Mouse (Mus musculus) stomach, embryonic 15.5 days (tissue): Measurements from ENCODE around the gene Myt1l. TPM values are rescaled to one million over a fixed set of nuclear protein-coding genes. Genes with fewer than 3 reads are reported as not detected.

Source experiments
- ATAC-seq: fragments of 200-750 bp; cut with Nextera tagmentation; 2 replicates; pipeline ENCODE4 v1.8.0; 2017; ENCODE audit warnings: low read depth, moderate number of reproducible peaks, moderate TSS enrichment; ENCODE audit not compliant: insufficient read depth, low FRiP score
- H3K27ac ChIP-seq: fragments of 300-500 bp; sonication (generic); 2 replicates; pipeline ENCODE4 v1.5.1; 2015; ENCODE audit warnings: mild to moderate bottlenecking, inconsistent platforms
- H3K27me3 ChIP-seq: fragments of 300-500 bp; sonication (generic); replicated peaks from 2 replicates; pipeline ENCODE4 v1.6.1; 2015; ENCODE audit warnings: inconsistent platforms
- H3K36me3 ChIP-seq: fragments of 300-500 bp; sonication (generic); 2 replicates; pipeline ENCODE4 v1.6.1; 2015; ENCODE audit warnings: inconsistent platforms
- H3K4me1 ChIP-seq: fragments of 300-500 bp; sonication (generic); 2 replicates; pipeline ENCODE4 v1.6.1; 2015; ENCODE audit warnings: inconsistent platforms
- H3K4me2 ChIP-seq: fragments of 300-500 bp; sonication (generic); 2 replicates; pipeline ENCODE4 v1.6.1; 2015; ENCODE audit warnings: mild to moderate bottlenecking, inconsistent platforms
- H3K4me3 ChIP-seq: fragments of 300-500 bp; sonication (generic); replicated peaks from 2 replicates; pipeline ENCODE4 v1.5.1; 2015; ENCODE audit warnings: inconsistent platforms
- H3K9ac ChIP-seq: fragments of 300-500 bp; sonication (generic); 2 replicates; pipeline ENCODE4 v1.6.1; 2015; ENCODE audit warnings: inconsistent platforms
- H3K9me3 ChIP-seq: fragments of 300-500 bp; sonication (generic); 2 replicates; pipeline ENCODE4 v1.6.1; 2016; ENCODE audit warnings: inconsistent platforms
- WGBS: fragments of 180-500 bp; shearing (Covaris S2); methylation state at CpG from one replicate; pipeline ENCODE4 v1.1.7; 2015; 5-methylcytosine and 5-hydroxymethylcytosine counted together
- polyA plus RNA-seq: library from polyadenylated mRNA; unstranded; fragments of >200 nt; fragmentation: Nextera tagmentation; extraction: Ambion mirVana; gene quantifications from 2 replicates; pipeline ENCODE4 v1.2.1, GENCODE M21; 2015

Gene Myt1l
- polyA plus RNA-seq, 1 experiment from 2014 or later = 2.0 TPM

DNA sequence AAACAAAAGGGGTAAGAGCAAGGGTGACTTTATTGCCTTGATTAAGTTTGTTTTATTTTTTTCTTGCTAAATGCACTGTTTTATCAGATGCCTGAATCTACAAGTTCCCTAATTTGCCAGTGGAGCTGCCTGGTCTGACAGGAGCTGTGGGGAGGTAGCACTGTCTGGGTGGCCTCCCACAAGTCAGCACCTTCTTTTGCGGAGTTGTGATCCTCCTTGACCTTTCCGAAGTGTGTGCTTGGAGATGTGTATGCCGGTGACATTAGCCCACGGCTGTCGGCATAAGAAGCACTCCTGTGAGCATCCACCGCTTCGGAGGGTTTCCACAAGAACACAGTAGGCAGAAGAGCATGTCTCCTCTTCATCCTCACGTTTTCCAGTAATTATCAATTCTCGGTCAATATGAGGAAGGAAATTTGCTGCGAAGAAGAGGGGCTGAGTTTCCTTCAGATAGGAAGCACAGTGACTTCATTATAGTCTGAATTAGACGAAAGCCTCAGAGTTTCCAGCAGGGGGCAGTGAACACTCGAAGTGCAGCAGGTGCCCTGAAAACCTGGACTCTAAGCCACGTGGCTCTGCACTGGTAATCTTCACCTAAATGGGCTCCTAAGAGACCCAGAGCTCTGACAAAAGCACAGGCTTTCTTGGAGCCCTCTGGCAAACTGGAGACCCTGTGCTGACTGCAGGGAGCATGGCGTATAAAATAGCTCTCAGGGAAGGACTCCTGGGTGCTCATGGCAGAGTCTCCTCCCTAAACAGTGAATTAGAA lies 147.6 kb downstream of the Myt1l start:
- no peak for ATAC-seq
- Histone ChIP-seq H3K9me3 (no peaks in the 10 kb centered on the region), H3K36me3 (no peaks in the 10 kb centered on the region), H3K4me2 (no peak overlapping the region), H3K27me3 (no peaks in the 10 kb centered on the region), H3K4me1 (no peaks in the 10 kb centered on the region), H3K9ac (no peak overlapping the region), H3K27ac (no peak overlapping the region), H3K4me3 (no peak overlapping the region)
- WGBS = 46% methylated on average over 14 of the region's 14 CpGs

DNA sequence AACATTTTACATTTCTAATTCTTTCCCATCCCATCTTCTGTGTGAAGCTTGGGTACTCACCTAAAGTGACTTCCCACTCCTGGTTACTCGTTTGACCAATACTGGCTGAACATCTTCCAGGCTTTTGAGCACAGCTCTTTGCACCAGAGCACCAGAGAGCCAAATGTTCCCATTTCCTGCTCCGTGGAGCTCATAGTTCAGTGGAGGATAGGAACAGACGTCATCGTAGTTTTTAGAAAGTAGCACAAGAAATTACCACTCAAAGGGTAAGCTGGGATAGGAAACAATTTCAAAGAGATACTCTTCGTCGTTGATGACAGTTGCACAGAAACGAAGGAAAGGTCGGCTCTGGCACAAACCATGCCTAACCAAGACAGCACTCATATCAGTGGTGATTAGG lies 154.2 kb downstream of the Myt1l start:
- no peak overlapping the region for H3K27ac ChIP-seq
- H3K36me3 ChIP-seq = no peaks in the 10 kb centered on the region
- no peaks in the 10 kb centered on the region for H3K27me3 ChIP-seq
- no peak for ATAC-seq
- no peaks in the 10 kb centered on the region for H3K4me1 ChIP-seq
- no peak overlapping the region for H3K9ac ChIP-seq
- no peaks in the 10 kb centered on the region for H3K9me3 ChIP-seq
- WGBS = 81% methylated on average over 8 of the region's 8 CpGs
- no peak overlapping the region for H3K4me2 ChIP-seq
- no peak overlapping the region for H3K4me3 ChIP-seq

DNA sequence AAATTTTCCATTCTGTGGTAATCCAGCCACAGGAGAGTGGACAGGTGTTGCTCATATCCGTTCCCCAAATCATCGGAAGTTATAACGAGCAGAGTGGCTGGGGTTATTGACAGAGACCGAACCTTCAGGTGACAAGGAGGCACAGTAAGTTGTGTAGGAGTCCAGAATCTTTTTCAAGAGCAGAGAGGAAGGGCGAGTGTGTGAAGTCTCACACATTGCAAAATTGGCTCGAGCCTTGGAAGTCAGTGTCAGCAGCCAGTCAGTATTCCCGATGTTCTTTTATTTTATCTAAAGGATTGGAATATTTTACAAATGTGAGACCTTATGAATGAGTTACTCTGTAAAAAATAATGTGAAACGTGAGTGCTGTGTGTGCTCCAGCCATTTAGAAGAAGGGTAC lies 154.8 kb downstream of the Myt1l start:
- Histone ChIP-seq H3K27me3 (no peaks in the 10 kb centered on the region), H3K4me2 (no peak overlapping the region), H3K9me3 (no peaks in the 10 kb centered on the region), H3K4me3 (no peak overlapping the region), H3K9ac (no peak overlapping the region), H3K4me1 (no peaks in the 10 kb centered on the region), H3K27ac (no peak overlapping the region), H3K36me3 (no peaks in the 10 kb centered on the region)
- WGBS = 83% methylated on average over 8 of the region's 8 CpGs
- ATAC-seq = no peak

DNA sequence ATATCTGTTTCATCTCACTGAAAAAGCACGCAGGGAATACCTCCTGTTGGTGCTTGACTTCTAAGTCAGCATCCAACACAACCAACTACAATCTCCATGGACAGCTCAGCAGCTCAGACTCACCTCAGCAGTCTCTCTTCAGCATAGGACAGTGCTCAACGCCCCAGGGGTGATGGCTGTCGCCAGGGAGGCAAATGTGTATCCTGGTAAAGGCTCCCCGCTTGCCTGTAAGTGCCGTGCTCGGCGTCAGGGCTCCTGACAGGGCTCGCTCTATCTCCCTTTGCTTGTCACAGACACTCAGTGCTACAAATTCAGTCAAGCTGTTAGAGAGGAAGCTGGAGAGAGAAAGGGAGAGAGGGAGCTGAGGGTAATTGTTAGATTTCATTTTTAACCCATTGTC lies 158.1 kb downstream of the Myt1l start:
- WGBS = 61% methylated on average over 8 of the region's 8 CpGs
- Histone ChIP-seq H3K9ac (no peak overlapping the region), H3K4me1 (no peaks in the 10 kb centered on the region), H3K27me3 (no peaks in the 10 kb centered on the region), H3K36me3 (no peaks in the 10 kb centered on the region), H3K4me3 (no peak overlapping the region), H3K27ac (no peak overlapping the region), H3K4me2 (no peak overlapping the region), H3K9me3 (no peaks in the 10 kb centered on the region)
- ATAC-seq = no peak

DNA sequence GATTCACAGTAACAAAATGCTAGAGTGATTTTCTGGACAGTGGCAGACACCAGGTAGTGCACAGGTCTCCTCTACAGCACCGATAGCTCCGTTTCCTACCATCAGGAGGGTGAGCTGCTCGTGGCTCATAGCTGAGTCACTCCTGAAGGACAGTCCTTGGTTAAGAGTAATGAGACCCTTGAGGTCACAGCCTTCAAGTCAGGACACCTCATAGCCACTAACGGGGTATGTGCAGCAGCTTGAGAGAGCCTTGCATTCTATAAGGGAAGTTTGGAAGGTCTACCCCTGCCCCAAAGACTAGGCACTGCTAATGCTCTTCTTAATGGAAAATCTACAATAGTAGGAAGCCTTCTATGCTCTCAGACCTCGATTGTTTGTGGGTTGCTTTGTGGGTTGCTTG lies 163.4 kb downstream of the Myt1l start:
- Histone ChIP-seq H3K9me3 (no peaks in the 10 kb centered on the region), H3K4me1 (no peaks in the 10 kb centered on the region), H3K4me2 (no peak overlapping the region), H3K27ac (no peak overlapping the region), H3K9ac (no peak overlapping the region), H3K36me3 (no peaks in the 10 kb centered on the region), H3K27me3 (no peaks in the 10 kb centered on the region), H3K4me3 (no peak overlapping the region)
- no peak for ATAC-seq
- 78% methylated on average over 5 of the region's 5 CpGs for WGBS

DNA sequence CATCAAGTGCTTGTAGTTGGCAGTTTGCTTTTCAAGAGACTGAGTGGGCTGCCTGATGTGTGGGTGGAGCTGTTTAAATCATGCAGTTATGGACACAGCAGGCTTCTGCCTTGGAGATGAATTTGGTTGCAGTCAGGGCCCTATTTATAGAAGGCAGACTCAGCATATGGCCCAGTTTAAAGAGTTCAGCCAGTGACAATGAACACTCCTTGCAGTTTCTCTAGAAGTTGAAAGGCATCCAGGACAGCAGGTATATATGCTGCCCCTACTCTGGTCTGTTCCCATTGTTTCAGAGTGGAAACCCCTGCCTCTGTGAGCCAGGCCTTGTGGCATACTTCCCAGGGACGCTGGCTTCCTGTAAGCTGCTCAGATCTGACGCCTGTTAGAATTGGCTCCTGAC lies 167.0 kb downstream of the Myt1l start:
- no peaks in the 10 kb centered on the region for H3K27me3 ChIP-seq
- 31% methylated on average over 2 of the region's 2 CpGs for WGBS
- H3K4me3 ChIP-seq = no peak overlapping the region

DNA sequence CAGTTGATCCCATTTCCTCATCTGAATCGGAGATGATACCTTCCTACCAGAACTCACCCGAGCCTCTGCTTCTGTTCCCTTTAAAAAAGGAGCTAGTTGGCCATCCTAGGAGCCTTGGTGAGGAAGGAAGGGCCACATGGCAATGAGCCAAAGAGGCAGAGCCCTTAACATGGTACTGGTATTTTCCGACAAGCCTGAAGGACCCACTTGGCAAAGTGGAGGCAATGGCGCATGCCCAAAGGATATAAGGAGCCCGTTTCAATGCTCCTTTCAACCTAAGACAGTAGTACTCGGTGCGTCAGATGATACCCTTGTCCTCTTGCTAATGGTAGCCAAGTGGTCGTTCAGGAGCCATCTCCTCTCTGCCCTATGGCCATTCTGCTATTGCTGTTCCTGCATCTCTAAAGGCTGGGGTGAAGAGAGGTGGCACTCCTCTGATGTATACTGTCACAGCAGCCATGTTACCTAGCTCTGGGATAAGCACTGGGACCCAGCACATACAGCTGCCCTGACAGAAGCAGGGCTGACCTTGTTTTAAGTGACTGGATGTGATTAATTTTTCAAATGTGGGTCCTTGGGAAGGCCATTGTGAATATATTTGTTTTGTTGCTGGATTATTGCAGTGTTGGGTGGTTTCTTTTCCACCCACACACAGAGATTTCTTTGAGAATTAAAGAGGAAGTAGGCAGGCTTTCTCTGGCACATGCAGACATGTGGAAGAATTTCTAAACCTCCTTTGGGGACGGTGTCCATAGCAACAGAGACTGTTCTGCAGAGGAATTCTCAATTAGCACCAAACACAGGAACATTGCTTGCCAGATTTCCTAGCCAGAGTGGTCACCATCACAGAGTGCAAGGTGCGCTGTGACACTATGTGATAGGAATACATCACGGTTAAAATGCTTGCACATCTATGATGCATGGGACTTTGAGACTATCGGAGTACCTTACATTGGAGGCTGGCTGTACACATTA lies 169.6 kb downstream of the Myt1l start:
- H3K4me2 ChIP-seq = no peak overlapping the region
- peaks cover 5% of the 10 kb centered on the region; the same call in 1 of the 2 replicates for H3K4me1 ChIP-seq
- H3K4me3 ChIP-seq = no peak overlapping the region
- no peaks in the 10 kb centered on the region for H3K36me3 ChIP-seq
- H3K9me3 ChIP-seq = no peaks in the 10 kb centered on the region
- WGBS = 82% methylated on average over 12 of the region's 12 CpGs
- no peaks in the 10 kb centered on the region for H3K27me3 ChIP-seq
- H3K27ac ChIP-seq = no peak overlapping the region
- H3K9ac ChIP-seq = no peak overlapping the region
- no peak for ATAC-seq

More for the DNA sequence above, 167.0 kb downstream of the Myt1l start:
- ATAC-seq = no peak
- Histone ChIP-seq H3K27ac (no peak overlapping the region), H3K36me3 (no peaks in the 10 kb centered on the region), H3K9ac (no peak overlapping the region), H3K4me1 (no peaks in the 10 kb centered on the region), H3K9me3 (no peaks in the 10 kb centered on the region), H3K4me2 (no peak overlapping the region)

DNA sequence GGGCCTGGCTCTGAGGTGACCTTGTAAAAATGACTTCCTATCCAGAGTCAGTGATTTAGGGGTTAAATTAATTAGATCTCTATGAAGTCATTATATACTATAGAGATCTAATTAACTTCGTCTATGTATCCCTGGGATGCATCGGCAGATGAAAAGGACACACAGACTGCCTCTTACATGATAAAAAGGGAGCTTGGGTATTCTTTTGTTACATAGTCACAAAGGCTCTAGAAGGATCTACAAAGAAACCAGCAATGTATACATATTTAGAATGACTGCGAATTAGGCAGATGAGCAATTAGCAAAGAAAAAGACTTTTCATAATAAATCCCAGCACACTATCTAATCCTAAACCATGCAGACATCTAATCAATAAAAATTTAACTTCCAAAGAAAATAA lies 170.4 kb downstream of the Myt1l start:
- WGBS = 66% methylated on average over 3 of the region's 3 CpGs
- Histone ChIP-seq H3K27me3 (no peaks in the 10 kb centered on the region), H3K4me1 (peaks cover 5% of the 10 kb centered on the region; the same call in 1 of the 2 replicates), H3K36me3 (no peaks in the 10 kb centered on the region), H3K9me3 (no peaks in the 10 kb centered on the region), H3K27ac (no peak overlapping the region), H3K4me2 (no peak overlapping the region), H3K4me3 (no peak overlapping the region), H3K9ac (no peak overlapping the region)
- ATAC-seq = no peak

DNA sequence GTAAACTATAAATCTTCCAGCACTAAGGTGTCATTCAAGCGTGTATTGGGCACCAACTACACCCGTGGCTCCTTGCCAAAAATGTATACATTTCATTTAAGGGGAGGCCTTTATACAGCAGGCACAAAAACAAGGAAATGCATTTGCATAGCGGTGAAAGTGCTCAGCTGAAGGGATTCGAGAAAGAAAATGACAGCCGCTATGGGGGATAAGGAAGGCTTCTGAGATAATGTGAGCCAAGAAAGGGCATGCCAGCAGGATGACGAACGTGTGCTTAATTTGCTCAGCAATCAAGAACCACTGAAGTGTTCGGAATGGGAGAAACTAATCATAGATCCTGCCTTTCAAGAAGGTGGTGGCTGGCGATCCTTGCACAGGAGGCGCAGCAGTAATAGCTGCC lies 170.8 kb downstream of the Myt1l start:
- no peaks in the 10 kb centered on the region for H3K36me3 ChIP-seq
- H3K4me3 ChIP-seq = no peak overlapping the region
- ATAC-seq = no peak
- no peaks in the 10 kb centered on the region for H3K9me3 ChIP-seq
- no peak overlapping the region for H3K27ac ChIP-seq
- H3K4me2 ChIP-seq = no peak overlapping the region
- peaks cover 5% of the 10 kb centered on the region; the same call in 1 of the 2 replicates for H3K4me1 ChIP-seq
- H3K9ac ChIP-seq = no peak overlapping the region
- 42% methylated on average over 10 of the region's 10 CpGs for WGBS
- H3K27me3 ChIP-seq = no peaks in the 10 kb centered on the region

DNA sequence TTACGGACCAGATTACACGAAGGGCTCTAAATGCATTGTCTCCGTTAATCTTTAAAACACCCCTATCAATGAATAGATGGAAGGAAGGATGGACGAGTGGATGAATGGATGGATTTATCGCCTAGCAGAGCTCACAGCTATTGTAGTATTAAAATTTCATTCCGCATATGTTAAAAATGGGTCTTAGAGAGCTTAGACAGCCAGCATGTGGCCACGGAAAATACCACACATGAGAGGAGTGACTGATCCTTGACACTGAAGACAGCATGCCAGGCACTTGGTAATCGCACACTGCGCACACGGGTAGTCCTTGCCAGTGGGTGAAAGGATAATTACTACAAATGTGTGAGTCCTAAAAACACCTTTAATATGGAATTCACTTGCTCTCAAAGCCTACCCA lies 171.2 kb downstream of the Myt1l start:
- Histone ChIP-seq H3K9me3 (no peaks in the 10 kb centered on the region), H3K4me1 (peaks cover 5% of the 10 kb centered on the region; the same call in 1 of the 2 replicates), H3K4me2 (no peak overlapping the region), H3K27me3 (no peaks in the 10 kb centered on the region), H3K4me3 (no peak overlapping the region), H3K9ac (no peak overlapping the region), H3K27ac (no peak overlapping the region), H3K36me3 (no peaks in the 10 kb centered on the region)
- no peak for ATAC-seq
- WGBS = 79% methylated on average over 10 of the region's 10 CpGs

DNA sequence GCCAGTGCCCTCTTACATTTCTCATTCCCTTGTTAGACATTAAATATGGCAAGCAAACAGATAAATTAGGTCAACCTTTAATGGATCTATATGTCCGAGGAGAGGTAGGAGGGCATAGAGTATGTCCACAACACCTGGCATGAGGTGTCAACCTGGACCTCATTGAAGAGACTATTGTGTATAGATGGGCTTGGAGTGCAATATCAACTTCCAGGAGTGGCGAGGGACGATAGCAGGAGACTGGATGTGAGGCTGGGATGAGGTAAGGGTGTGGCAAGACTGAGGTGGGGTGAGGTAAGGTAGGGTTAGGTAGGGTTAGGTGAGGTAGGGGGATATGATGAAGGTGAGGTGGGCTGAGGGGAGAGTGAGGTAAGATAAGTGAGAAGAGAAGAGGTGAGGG lies 171.8 kb downstream of the Myt1l start:
- no peak overlapping the region for H3K4me2 ChIP-seq
- no peak overlapping the region for H3K4me3 ChIP-seq
- no peak overlapping the region for H3K9ac ChIP-seq
- no peaks in the 10 kb centered on the region for H3K9me3 ChIP-seq
- no peaks in the 10 kb centered on the region for H3K36me3 ChIP-seq
- no peak overlapping the region for H3K27ac ChIP-seq
- H3K27me3 ChIP-seq = no peaks in the 10 kb centered on the region
- ATAC-seq = 0 out of 2 replicates have a peak, but pooled peaks have one; percentile 24
- peaks cover 5% of the 10 kb centered on the region; the same call in 1 of the 2 replicates for H3K4me1 ChIP-seq
- 81% methylated on average over 3 of the region's 3 CpGs for WGBS

DNA sequence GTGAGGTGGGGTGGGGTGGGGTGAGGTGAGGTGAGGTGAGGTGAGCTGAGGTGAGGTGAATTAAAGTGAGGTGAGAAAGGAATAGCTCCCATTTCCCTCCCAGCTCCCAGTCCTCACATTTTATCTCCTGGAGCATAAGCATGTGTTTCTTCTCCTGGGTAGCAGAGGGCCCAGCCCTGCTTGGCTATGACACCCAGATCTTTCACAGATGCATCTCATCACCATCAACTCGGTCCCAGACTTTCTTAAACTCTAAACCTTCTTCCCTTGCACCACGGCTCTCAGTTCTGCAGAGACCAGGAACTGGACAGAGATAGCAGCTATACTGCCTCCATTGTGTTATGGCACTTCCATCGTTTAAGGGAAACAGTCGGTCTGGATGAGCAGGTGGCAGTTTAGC lies 172.9 kb downstream of the Myt1l start:
- Histone ChIP-seq H3K4me3 (no peak overlapping the region), H3K27me3 (no peaks in the 10 kb centered on the region), H3K9ac (no peak overlapping the region), H3K9me3 (no peaks in the 10 kb centered on the region), H3K4me1 (peaks cover 5% of the 10 kb centered on the region; the same call in 1 of the 2 replicates), H3K36me3 (no peaks in the 10 kb centered on the region), H3K27ac (no peak overlapping the region), H3K4me2 (no peak overlapping the region)
- 43% methylated on average over 4 of the region's 4 CpGs for WGBS
- ATAC-seq = no peak
